Mouse (Mus musculus) retina, embryonic 14.5 days (tissue): Measurements from ENCODE around the gene Jun.

Experiments
- DNase-seq: peaks from one replicate; pipeline ENCODE4 v3.0.0-alpha.2; 2015; ENCODE audit warnings: low spot score

Gene Jun

DNA sequence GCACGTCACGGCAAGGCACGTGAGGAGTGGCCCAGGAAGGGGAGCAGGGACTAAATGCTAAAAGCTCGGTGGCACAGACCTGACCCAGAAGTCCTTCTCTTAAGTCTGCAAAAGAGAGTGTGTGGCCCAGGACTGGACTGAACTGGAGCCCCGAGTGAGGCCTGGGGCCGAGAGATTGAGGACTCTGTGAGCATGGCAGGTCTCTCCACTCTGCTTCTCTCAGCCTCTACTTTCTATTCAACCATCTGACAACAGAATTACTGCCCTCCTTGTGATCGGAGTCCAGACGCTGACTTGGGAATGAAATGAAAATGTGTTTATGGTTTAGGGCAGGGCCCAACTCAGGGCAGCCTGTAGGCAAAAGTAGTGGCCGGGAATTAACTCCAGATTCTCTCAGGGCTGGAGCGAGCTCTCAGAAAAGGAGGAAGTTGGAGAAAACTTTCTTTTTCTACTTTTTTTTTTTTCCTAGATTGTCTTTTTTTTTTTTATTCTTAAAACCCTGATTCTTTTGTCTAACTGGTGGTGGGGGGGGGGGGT, 21.3 kb upstream of the Jun start:
- no peak for DNase-seq

DNA sequence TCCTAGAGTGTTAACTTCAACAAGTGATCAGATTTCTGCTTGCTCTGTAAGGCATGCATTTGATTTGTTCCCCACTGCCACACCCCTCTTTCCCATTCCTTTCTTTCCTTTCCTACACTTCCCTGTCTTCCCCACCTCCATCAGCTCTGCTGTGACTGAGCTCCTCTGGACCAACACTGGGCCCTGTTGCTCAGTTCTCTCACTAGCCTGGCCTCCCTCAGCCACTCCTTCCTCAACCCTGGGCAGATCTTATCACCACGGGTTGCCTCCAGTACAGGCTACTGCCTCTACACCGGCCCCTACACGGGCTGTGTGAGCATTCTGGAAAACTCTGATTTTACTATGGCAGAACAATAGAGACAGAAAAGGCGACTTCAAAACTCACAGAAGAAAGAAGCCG, 18.4 kb upstream of the Jun start:
- DNase-seq: no peak

DNA sequence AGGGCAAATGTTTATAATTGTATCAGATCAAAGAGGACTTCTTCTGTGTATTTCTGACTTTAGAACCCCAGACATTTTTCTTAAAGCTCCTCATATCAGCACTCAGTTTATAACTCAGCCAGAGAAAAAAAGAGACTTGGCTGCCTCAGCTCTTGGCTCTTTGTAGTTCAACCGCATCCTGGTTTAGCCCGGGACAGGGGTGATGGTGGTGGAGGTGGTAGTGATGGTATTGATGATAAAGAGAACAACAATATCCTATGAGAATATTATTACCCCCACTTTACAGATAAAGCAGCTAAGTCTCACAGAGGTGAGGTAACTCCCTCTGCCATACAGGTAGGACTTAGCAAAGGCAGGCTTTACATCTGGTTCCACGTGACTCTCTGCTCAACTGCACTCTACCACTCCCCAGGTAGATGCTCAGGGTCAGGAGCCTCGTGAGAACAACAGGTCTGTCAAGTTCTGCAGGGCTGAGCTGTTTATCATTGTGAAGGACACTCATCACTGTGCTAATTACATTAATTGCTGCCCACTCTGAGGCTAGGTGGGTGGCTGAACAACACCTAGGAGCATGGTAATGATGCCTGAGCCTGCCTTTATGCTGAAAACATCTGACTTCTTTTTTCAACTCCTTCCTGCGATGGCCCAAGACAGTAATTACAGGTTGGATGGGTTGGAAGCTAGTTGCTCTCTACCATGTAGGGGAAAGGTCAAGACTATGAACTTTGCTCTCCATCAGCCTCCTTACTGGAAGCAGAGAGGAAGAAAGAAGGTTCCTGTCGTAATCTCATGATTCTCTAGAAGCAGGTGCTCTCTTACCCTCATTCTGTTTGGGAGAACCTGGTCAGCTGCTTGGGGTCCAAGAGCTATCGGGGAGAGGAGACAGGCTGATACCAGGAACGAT, 16.3 kb upstream of the Jun start:
- DNase-seq: no peak

DNA sequence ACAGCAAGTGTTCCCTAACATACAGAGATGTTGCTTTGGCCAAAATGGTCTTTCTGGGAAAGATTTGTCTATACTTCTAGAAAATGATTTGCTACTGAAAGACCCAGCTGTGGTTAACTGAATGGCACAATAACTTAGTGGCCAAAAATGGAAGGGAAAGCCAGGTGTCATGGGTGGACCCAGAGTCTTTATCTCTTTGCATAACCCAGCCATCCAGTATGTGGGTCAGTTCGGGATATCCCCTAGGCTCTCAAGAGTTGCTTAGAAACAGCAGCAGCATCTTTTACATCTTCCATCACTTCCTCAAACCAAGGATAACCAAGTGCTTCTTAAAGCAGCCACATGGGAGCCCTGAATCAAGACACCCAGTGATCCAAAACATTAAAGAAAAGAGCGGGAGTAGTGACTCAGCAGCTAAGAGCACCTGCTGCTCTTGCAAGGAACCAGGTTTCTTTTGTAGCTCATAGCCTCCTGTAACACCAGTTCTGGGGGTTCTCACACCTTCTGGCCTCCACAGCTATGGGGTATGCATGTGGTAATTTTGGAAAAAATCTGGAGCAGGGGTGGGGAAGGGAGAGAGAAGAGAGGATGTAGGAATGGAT, 11.7 kb upstream of the Jun start:
- no peak for DNase-seq

DNA sequence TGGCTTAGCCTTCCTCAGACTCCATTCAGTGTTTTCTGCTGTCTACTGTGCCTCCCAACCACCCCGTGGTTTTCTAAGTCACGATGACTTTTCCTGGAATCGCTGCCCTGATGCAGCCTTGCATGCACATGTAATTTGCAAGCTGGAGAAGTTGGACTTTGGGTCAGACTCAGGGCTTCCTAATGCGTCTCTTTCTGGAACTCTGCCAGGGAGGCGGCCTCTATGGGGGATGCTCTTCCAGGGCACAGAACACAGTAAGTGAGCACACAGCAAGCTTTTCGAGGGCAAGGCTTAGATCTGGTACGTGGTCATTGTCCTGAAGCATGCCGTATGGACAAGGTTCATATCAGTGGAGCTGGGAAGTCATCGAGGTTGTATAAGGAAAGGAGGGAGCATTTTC, 10.9 kb upstream of the Jun start:
- DNase-seq: no peak

DNA sequence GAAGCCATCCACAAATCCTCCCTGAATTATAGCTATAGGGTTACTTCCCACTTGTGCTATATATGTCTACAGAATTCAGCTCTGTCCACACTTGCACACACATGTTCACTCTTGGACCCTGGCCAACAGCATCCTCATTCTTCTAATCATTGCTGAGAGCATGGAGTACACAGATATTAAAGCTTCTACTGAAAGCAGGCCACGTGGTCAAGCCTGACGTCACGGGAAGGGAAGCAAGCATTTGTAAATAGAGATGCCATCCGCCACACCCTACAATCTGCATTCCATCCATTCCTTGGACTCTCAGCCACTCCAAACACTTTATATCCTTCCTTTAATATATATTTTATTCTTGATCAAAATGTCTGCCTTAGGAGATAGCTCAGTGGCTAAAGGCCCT, 5.2 kb upstream of the Jun start:
- DNase-seq: no peak

DNA sequence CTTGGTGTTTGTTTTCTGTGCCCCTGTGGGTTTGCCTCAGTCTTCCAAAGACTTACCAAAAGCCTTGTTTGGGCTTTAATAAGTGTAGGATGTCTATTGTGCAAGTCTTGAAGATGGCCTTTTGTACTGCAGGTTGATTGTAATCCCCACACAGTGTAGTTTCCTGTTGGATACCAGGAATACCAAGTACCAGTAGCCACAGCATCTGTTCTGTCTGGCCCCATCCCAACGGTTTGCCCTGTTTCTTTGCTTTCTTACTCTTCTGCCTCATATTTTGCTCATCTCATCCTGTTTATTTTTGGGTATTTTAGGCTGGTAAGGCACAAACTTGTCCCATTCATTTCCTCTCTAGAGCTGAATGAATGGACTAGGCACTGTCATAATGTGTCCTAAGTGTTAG, 3.3 kb upstream of the Jun start:
- no peak for DNase-seq

DNA sequence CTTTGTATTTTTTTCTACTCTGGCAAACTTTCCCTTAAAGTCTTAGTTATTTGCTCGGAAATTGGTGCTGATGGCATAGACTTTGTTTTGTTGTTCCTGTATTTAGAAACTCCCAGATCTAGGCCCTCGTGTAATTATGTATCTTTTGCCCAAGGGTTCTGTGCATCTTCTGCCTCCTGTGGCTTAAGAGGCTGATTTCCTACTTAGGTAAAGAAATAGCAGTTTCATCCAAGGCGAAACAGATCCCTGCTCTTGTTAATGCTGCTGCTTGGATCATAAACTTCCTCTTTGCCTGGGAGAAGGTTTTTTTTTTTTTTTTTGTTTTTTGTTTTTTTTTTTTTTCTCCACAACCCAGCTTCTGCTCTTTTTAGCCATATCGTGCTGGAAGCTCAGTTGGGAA, 2.3 kb upstream of the Jun start:
- DNase-seq: no peak

DNA sequence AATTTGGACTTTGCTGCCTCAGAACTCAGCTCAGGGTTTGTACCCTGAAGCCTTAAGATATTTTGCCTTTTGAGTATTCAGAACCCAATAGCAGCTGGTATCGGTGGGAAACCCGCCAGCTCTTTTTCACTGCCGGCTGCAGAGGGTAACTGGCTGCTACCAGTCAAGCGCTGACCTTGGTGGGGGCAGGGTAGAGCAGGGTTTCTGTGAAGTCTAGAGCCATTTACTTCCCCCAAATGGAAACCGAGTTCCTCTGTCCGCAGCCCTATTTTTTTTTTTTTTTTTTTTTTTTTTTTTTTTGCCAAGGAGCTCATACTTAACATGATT, 1.7 kb upstream of the Jun start:
- DNase-seq: peak; percentile 41

DNA sequence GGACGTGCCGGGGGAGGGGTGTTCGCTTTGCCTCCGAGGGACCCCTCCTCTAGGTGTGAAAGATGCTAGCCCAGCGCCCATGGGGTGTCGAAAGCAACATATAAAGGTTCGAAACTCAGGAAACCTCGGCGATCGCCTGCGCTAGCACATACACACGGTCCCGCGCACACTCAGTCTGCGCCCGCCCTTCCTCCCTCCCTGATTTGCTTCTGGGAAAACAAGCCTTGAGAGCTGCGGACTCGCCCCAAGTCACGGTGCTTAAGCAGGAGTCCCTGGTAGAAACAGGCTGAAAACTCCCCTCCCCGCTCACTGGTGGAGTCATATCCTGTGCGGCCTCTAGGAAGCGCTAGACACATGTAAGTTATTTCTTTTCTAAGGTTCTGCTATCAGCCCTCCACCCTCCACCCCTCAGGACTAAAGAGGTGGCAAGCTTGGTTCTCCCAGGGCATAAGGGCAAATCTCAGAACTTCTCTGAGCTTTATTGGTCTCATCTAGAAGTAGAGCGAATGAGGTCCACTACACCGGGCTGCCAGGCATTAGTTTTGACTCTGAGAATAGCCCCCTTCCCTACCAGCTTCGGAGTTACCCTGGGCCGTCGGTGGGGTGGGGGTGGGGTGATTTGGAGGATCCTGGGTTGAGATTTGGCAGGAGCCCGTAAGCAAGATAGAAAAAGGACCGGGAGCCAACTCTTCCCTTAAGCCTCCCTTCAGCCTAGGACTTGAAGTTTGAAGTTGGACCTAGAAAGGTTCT, 1.2 kb upstream of the Jun start:
- peak; percentile 93 for DNase-seq

DNA sequence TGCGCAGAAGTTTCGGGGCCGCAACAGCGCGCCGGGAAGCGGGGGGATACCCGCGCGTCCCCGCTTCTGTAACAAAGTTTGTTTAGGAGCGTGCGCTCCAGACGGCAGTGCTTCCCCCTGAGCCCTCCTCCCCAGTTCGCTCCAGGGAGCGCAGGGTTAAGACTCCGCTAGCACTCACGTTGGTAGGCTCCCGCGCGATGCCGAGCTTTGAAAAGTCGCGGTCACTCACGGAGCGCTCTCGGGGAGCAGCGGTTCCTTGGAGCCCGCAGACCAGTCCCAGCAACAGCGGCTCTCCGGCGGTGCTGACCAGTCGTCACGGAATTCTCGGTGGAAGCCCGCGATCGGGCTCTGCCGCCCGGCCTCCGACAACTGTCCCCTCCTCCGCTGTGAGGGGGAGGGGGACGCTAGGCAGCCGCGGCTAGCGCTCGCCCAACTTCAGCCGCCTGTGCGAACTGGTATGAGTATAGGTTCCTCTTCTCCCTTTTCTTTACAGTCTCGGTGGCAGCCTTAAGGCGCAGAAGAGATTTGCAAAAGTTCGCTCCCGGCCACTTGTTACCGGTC, 631 bp downstream of the Jun start:
- DNase-seq: peak; percentile 72

DNA sequence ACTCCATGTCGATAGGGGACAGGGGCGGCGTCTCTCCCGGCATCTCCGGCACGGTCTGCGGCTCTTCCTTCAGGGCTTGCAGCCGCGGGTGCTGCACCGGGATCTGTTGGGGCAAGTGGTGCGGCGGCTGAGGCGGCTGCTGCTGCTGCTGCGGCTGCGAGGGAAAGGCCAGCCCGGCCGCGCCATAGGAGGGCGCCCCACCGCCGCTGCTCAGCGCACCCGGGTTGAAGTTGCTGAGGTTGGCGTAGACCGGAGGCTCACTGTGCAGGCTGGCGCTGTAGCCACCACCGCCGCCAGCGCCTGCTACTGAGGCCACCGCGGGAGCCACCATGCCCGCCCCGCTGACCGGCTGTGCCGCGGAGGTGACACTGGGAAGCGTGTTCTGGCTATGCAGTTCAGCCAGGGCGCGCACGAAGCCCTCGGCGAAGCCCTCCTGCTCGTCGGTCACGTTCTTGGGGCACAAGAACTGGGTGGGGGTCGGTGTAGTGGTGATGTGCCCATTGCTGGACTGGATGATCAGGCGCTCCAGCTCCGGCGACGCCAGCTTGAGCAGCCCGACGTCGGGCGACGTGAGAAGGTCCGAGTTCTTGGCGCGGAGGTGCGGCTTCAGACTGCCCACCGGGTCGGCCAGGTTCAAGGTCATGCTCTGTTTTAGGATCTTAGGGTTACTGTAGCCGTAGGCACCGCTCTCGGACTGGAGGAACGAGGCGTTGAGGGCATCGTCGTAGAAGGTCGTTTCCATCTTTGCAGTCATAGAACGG, 1.3 kb downstream of the Jun start:
- peak; percentile 73 for DNase-seq

DNA sequence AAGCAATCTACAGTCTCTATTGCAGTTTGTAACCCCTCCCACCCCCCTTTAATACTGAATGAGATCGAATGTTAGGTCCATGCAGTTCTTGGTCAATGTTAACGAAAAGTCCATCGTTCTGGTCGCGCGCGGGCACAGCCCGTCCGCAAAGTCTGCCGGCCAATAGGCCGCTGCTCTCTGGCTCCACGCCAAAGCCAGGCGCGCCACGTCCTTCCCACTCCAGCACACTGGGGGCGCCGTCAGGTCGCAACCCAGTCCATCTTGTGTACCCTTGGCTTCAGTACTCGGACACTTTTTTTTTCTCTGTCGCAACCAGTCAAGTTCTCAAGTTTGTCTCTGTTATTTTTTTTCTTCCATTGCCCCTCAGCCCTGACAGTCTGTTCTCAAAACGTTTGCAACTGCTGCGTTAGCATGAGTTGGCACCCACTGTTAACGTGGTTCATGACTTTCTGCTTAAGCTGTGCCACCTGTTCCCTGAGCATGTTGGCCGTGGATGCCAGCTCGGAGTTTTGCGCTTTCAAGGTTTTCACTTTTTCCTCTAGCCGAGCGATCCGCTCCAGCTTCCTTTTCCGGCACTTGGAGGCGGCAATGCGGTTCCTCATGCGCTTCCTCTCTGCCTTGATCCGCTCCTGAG, 2.0 kb downstream of the Jun start:
- peak; percentile 84 for DNase-seq

DNA sequence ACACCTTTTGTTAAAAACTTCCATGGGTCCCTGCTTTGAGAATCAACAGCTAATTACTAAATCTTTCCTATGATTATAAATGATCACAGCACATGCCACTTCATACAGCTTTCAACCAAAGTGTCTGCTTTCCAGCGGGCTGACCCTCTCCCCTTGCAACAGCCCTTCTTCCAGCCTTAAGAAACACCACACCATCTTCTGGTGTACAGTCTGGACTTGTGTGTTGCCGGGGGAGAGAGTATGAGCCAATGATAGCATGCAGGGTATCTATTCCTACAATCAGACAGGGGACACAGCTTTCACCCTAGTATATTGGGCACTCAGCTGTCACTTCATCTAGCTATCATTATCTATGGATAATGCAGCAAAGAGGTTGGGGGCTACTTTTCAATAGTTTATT, 2.9 kb downstream of the Jun start:
- peak; percentile 27 for DNase-seq

DNA sequence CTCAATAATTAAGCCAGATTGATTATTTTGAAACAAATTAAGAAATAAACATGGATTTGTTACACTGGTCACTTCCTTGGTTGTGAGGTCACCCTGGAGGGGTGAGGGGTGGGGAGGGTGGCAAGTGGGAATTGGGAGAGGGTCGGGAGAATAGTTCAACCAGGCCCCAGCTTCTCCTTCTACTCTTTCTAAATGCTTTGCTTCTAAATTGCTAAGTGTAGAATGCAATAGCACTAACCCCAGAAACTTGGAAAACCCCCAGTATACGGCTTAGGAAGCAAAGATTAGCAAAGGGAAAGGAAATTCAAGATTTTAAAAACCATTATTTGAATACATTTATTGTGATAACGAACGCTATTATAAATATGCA, 3.3 kb downstream of the Jun start:
- DNase-seq: peak; percentile 7

DNA sequence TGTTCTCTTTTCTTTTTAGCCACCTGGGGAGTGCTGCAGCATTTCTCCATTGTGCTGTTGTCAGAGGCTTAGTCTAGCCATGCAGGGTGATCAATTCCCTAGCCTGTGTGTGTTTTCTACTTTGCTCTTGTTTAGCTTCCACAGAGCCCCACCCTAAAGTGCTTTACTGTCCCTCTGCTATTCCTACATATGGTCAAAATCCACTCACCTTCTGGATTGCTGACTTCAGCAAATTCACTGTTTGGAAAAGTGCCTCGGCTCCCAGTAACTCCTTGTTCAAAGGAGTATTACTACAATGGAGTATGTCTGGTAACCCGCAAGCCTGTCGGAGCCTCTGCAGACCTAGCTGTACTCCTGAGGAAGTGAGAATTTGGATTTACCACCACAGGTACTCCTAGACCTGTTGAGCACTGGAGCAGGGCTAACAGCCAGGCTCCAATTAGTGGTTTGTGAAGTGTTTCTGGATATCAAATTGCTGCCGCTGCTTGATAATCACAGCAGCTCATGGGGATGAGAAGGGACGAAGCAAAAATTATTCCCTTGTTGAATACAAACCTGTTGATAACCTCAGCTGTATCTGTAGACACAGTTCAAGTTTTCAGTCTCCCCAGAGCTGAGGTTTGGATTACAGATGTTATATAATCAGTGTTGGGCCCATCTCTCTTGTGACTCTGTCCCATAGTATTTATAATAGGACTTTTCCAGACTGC, 3.8 kb downstream of the Jun start:
- peak; percentile 11 for DNase-seq

DNA sequence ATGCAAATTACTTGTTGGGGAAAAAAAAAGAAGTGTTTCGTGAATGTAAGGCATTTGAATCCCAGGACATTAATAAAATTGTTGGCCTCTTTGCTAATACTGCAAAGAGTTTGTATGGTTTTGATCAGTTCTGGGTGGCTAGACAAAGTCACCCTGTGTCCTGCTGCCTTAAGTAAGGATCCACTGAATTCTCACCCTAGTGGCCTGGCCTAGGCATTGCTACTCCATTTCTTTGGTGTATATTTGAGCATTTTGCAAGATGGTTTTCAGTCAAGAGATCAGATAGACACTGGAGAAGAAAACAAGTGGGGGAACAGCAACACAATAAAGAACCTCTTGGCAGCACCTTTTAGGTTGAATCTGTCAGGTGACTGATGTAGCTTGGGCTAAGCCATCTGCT, 6.9 kb downstream of the Jun start:
- DNase-seq: peak; percentile 28

DNA sequence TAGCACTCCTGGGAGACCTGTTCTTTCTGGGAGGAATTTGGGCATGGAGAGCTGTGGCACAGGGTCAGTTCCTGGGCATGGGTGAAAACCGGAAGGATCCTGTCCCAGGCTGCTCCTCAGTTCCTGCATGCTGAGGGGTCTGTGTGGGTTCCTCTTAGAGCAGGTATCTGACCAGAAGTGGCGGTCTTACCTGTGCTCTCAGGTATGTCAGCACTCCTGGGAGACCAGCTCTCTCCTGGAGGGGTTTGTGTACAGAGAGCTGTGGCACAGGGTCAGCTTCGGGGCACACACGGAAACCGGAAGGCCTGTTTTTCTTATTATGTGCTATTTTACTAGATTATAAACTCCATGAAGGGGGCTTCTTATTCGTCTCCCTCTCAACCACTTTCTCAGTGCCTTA, 7.3 kb downstream of the Jun start:
- DNase-seq: no peak

DNA sequence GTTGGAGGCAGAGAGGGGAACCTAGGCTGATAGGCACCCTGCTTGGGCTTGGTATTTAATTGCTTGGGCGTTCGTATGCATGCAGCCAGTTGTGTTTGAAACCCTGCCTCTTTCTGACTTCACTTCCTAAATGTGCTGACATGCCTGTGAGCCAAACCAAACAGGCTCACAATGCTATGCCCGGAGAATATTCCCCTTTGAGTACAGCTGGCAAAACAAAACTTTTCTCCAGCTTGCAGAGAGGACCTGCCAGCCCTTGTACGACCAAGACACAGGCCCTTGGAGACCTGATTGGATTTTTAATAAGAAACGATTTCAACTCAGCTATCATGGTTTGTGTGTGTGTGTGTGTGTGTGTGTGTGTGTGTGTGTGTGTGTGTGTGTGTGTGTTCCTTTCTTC, 14.0 kb downstream of the Jun start:
- no peak for DNase-seq

DNA sequence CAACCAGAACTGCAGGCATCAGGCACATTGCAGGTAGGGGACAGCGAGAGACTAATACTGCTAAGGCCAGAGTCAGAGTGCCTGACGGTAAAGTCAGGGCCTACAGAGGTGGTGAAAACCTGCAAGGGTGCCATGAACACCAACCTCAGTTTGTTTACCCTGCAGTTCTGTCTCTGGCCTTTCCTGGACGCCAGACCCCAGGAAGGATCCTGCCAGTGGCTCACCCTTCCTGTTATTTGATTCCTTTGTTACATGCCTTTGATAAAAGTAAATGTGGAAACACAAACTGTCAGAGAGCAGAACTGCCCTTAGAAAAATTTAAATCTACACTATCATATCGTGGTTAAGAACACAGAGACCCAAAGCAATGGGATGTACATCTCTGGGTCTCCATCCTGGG, 20.9 kb downstream of the Jun start:
- DNase-seq: no peak
